Mouse (Mus musculus): ENCODE measurements at regions not wholly inside any gene's neighbourhood (a gene's known extent, or its start where the extent isn't known, plus 50 kb on each side); places are given as distances from the start of the nearest gene placed in this dataset.

- H3K36me3 ChIP-seq (ENCODE audit: control insufficient read depth, insufficient read depth, low read length), result no peaks in the 10 kb centered on the region
- H3K4me3 ChIP-seq (ENCODE audit: control insufficient read depth, insufficient read depth, low read length), result no peak overlapping the region
- TF ChIP-seq CTCF (IDR thresholded peaks at IDR 0.05; ENCODE audit: borderline replicate concordance, control insufficient read depth, extremely low read depth, insufficient read depth, low read length, poor library complexity), result no peak
- TF ChIP-seq POLR2A (IDR thresholded peaks at IDR 0.05; ENCODE audit: control insufficient read depth, extremely low read depth, insufficient read depth, low read length, poor library complexity), result no peak
- 94% methylated on average over 3 of the region's 3 CpGs for WGBS
- H3K4me1 ChIP-seq (replicated peaks; ENCODE audit: control insufficient read depth, insufficient read depth, low read length), result no peaks in the 10 kb centered on the region
- no peak overlapping the region for H3K27ac ChIP-seq (ENCODE audit: control insufficient read depth, insufficient read depth, low read length)
- H3K27me3 ChIP-seq (ENCODE audit: control insufficient read depth, insufficient read depth, low read length), result no peaks in the 10 kb centered on the region
- no peak for DNase-seq
These were observed 472.3 kb upstream of the Dpp10 start for GRCm38 (mm10) chr1:124517543-124518171.

GRCm38 (mm10) chr1:124510492-124510891 is 465.1 kb upstream of the Dpp10 start:
- H3K27ac ChIP-seq (ENCODE audit: control insufficient read depth, insufficient read depth, low read length), result no peak overlapping the region
- no peak overlapping the region for H3K4me3 ChIP-seq (ENCODE audit: control insufficient read depth, insufficient read depth, low read length)
- DNase-seq, result no peak
- no peaks in the 10 kb centered on the region for H3K36me3 ChIP-seq (ENCODE audit: control insufficient read depth, insufficient read depth, low read length)
- no peaks in the 10 kb centered on the region for H3K27me3 ChIP-seq (ENCODE audit: control insufficient read depth, insufficient read depth, low read length)
- TF ChIP-seq CTCF (IDR thresholded peaks at IDR 0.05; ENCODE audit: borderline replicate concordance, control insufficient read depth, extremely low read depth, insufficient read depth, low read length, poor library complexity), result no peak
- no peak for TF ChIP-seq POLR2A (IDR thresholded peaks at IDR 0.05; ENCODE audit: control insufficient read depth, extremely low read depth, insufficient read depth, low read length, poor library complexity)
- H3K4me1 ChIP-seq (replicated peaks; ENCODE audit: control insufficient read depth, insufficient read depth, low read length), result no peaks in the 10 kb centered on the region
- WGBS, result 94% methylated on average over 7 of the region's 7 CpGs

GRCm38 (mm10) chr1:124488456-124488855 is 443.1 kb upstream of the Dpp10 start:
- H3K4me3 ChIP-seq (ENCODE audit: control insufficient read depth, insufficient read depth, low read length), result no peak overlapping the region
- no peaks in the 10 kb centered on the region for H3K36me3 ChIP-seq (ENCODE audit: control insufficient read depth, insufficient read depth, low read length)
- no peak overlapping the region for H3K27ac ChIP-seq (ENCODE audit: control insufficient read depth, insufficient read depth, low read length)
- no peak for TF ChIP-seq CTCF (IDR thresholded peaks at IDR 0.05; ENCODE audit: borderline replicate concordance, control insufficient read depth, extremely low read depth, insufficient read depth, low read length, poor library complexity)
- TF ChIP-seq POLR2A (IDR thresholded peaks at IDR 0.05; ENCODE audit: control insufficient read depth, extremely low read depth, insufficient read depth, low read length, poor library complexity), result no peak
- H3K4me1 ChIP-seq (replicated peaks; ENCODE audit: control insufficient read depth, insufficient read depth, low read length), result no peaks in the 10 kb centered on the region
- no peak for DNase-seq
- H3K27me3 ChIP-seq (ENCODE audit: control insufficient read depth, insufficient read depth, low read length), result no peaks in the 10 kb centered on the region

- DNase-seq, result no peak
- H3K27me3 ChIP-seq (ENCODE audit: control insufficient read depth, insufficient read depth, low read length), result no peaks in the 10 kb centered on the region
- TF ChIP-seq POLR2A (IDR thresholded peaks at IDR 0.05; ENCODE audit: control insufficient read depth, extremely low read depth, insufficient read depth, low read length, poor library complexity) (no peak), CTCF (IDR thresholded peaks at IDR 0.05; ENCODE audit: borderline replicate concordance, control insufficient read depth, extremely low read depth, insufficient read depth, low read length, poor library complexity) (no peak)
- H3K4me3 ChIP-seq (ENCODE audit: control insufficient read depth, insufficient read depth, low read length), result no peak overlapping the region
- no peak overlapping the region for H3K27ac ChIP-seq (ENCODE audit: control insufficient read depth, insufficient read depth, low read length)
- no peaks in the 10 kb centered on the region for H3K36me3 ChIP-seq (ENCODE audit: control insufficient read depth, insufficient read depth, low read length)
- no peaks in the 10 kb centered on the region for H3K4me1 ChIP-seq (replicated peaks; ENCODE audit: control insufficient read depth, insufficient read depth, low read length)
These were observed 442.6 kb upstream of the Dpp10 start for GRCm38 (mm10) chr1:124487965-124488364.

- Histone ChIP-seq H3K27me3 (ENCODE audit: control insufficient read depth, insufficient read depth, low read length) (no peaks in the 10 kb centered on the region), H3K36me3 (ENCODE audit: control insufficient read depth, insufficient read depth, low read length) (no peaks in the 10 kb centered on the region), H3K27ac (ENCODE audit: control insufficient read depth, insufficient read depth, low read length) (no peak overlapping the region), H3K4me3 (ENCODE audit: control insufficient read depth, insufficient read depth, low read length) (no peak overlapping the region), H3K4me1 (replicated peaks; ENCODE audit: control insufficient read depth, insufficient read depth, low read length) (no peaks in the 10 kb centered on the region)
- no peak for TF ChIP-seq CTCF (IDR thresholded peaks at IDR 0.05; ENCODE audit: borderline replicate concordance, control insufficient read depth, extremely low read depth, insufficient read depth, low read length, poor library complexity)
- TF ChIP-seq POLR2A (IDR thresholded peaks at IDR 0.05; ENCODE audit: control insufficient read depth, extremely low read depth, insufficient read depth, low read length, poor library complexity), result no peak
- DNase-seq, result peak; percentile 1
- WGBS, result 48% methylated on average over 1 of the region's 1 CpGs
These were observed 404.8 kb upstream of the Dpp10 start for GRCm38 (mm10) chr1:124450128-124450527.

GRCm38 (mm10) chr1:124439526-124439925 is 394.2 kb upstream of the Dpp10 start:
- H3K36me3 ChIP-seq (ENCODE audit: control insufficient read depth, insufficient read depth, low read length), result no peaks in the 10 kb centered on the region
- no peak for TF ChIP-seq CTCF (IDR thresholded peaks at IDR 0.05; ENCODE audit: borderline replicate concordance, control insufficient read depth, extremely low read depth, insufficient read depth, low read length, poor library complexity)
- no peak for TF ChIP-seq POLR2A (IDR thresholded peaks at IDR 0.05; ENCODE audit: control insufficient read depth, extremely low read depth, insufficient read depth, low read length, poor library complexity)
- H3K27ac ChIP-seq (ENCODE audit: control insufficient read depth, insufficient read depth, low read length), result no peak overlapping the region
- 73% methylated on average over 1 of the region's 1 CpGs for WGBS
- no peaks in the 10 kb centered on the region for H3K4me1 ChIP-seq (replicated peaks; ENCODE audit: control insufficient read depth, insufficient read depth, low read length)
- DNase-seq, result no peak
- H3K4me3 ChIP-seq (ENCODE audit: control insufficient read depth, insufficient read depth, low read length), result no peak overlapping the region
- H3K27me3 ChIP-seq (ENCODE audit: control insufficient read depth, insufficient read depth, low read length), result no peaks in the 10 kb centered on the region

GRCm38 (mm10) chr1:124435850-124436249 is 390.5 kb upstream of the Dpp10 start:
- Histone ChIP-seq H3K36me3 (ENCODE audit: control insufficient read depth, insufficient read depth, low read length) (no peaks in the 10 kb centered on the region), H3K4me3 (ENCODE audit: control insufficient read depth, insufficient read depth, low read length) (no peak overlapping the region), H3K4me1 (replicated peaks; ENCODE audit: control insufficient read depth, insufficient read depth, low read length) (no peaks in the 10 kb centered on the region), H3K27ac (ENCODE audit: control insufficient read depth, insufficient read depth, low read length) (no peak overlapping the region), H3K27me3 (ENCODE audit: control insufficient read depth, insufficient read depth, low read length) (no peaks in the 10 kb centered on the region)
- DNase-seq, result no peak
- TF ChIP-seq POLR2A (IDR thresholded peaks at IDR 0.05; ENCODE audit: control insufficient read depth, extremely low read depth, insufficient read depth, low read length, poor library complexity) (no peak), CTCF (IDR thresholded peaks at IDR 0.05; ENCODE audit: borderline replicate concordance, control insufficient read depth, extremely low read depth, insufficient read depth, low read length, poor library complexity) (no peak)

All from thymus, adult 2 months (tissue).